Mouse (Mus musculus): ENCODE data around the gene Marc2. TPM values are rescaled to one million over a fixed set of nuclear protein-coding genes. Genes with fewer than 3 reads are reported as not detected.

Gene Marc2
- polyA plus RNA-seq, 1 experiment from 2014 or later: 137 TPM

DNA sequence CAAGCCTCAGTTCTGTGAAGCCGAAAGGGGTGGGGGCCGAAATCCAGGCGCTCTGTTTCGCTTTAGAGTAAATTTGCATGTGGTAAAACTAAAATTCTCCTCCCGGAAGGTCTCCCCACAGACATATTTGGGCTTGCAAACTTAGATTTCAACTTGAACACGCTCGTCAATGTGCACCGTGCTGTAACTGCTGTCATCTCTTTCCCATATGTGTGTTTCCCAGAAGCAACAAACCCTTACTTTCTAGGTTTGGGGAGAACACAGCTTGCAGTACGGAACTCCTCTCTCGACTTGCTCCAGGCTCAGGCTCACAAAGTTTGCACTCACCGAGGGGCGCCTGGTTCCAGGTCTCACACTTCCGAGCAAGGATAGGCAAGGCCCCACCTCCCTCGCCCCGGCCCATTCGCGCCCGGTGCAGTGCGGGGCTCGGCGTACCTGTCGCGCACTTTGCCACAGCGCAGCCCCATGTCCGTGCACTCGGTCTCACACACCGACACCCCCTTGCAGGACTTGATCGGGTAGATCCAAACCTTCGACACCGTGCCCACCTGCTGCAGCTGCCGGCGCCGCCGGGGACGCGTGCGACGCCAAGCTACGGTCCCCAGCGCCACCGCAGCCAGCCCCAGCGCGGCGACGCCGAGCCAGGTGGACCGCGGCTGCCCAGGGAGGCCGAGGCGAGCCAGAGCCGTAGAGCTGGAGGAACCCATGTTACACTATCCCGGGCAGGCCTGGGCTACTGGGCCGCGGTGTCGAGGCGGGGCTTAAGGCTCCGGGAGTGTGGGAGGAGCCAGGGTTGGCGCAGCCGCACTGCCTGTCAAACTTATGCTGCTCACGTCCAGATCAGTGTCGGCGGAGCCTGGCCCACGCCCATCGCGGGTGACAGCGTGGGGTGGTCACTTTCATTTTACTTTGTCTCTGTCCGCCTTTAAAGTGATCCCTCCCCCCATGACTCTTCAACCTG lies 860 bp downstream of the Marc2 start:
- under 1% methylated on average over 67 of the region's 67 CpGs for WGBS
- peaks cover 23% of the 10 kb centered on the region for H3K4me1 ChIP-seq (ENCODE audit: control insufficient read depth, insufficient read depth, low read length)
- no peaks in the 10 kb centered on the region for H3K27me3 ChIP-seq (ENCODE audit: control insufficient read depth, insufficient read depth, low read length)
- H3K9ac ChIP-seq (ENCODE audit: low read length): peak overlapping the region; percentile 95
- peak overlapping the region; percentile 84 for H3K4me3 ChIP-seq (ENCODE audit: low read length)
- peak overlapping the region; percentile 90 for H3K27ac ChIP-seq (ENCODE audit: low read length)
- ATAC-seq (replicated peaks; ENCODE audit: extremely low read depth, insufficient read depth, low FRiP score): peak; percentile 98
- no peaks in the 10 kb centered on the region for H3K9me3 ChIP-seq (replicated peaks; ENCODE audit: control insufficient read depth, low read length)
- peak overlapping the region; percentile 97 for H3K4me2 ChIP-seq (ENCODE audit: low read depth, low read length)
- H3K36me3 ChIP-seq (ENCODE audit: control insufficient read depth, insufficient read depth): peaks cover 7% of the 10 kb centered on the region; the same call in 1 of the 2 replicates

DNA sequence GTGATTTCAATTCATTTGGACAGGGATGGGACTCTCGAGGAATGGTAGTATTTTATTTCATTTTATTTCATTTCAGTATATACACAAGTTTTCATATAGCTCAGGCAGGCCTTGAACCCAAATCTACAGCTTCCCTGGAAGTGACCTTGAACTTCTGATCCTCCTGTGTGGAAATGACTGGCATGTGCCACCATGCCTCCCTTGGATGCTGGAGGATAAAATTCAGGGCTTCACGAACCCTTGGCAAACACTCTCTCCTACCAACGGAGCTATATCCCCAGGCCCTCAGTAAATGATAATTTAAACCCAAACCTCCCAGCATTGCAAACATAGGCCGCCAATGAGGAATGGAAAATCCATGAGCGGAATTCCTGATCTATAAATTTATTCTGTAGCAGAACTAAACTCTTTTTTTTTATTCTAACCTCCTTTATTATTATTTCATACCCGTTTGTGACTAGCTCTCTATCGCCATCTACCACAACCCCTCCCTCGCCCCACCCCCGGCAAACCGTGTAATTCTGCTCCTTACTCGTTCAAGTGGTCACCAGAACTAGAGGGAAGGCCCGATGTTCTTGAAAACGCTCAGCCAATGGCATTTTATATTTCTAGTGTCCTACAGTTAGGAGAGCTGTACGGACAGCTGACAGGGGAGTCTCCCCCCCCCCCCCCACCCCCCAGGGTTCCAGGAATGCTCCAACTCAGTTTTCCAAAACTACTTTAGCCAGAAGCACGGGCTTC lies 1.8 kb downstream of the Marc2 start:
- Histone ChIP-seq H3K4me1 (ENCODE audit: control insufficient read depth, insufficient read depth, low read length) (peaks cover 23% of the 10 kb centered on the region), H3K4me3 (ENCODE audit: low read length) (peak overlapping the region; percentile 84), H3K36me3 (ENCODE audit: control insufficient read depth, insufficient read depth) (peaks cover 13% of the 10 kb centered on the region; the same call in 1 of the 2 replicates), H3K4me2 (ENCODE audit: low read depth, low read length) (peak overlapping the region; percentile 97), H3K9ac (ENCODE audit: low read length) (peak overlapping the region; percentile 95), H3K9me3 (replicated peaks; ENCODE audit: control insufficient read depth, low read length) (no peaks in the 10 kb centered on the region), H3K27ac (ENCODE audit: low read length) (peak overlapping the region; percentile 90), H3K27me3 (ENCODE audit: control insufficient read depth, insufficient read depth, low read length) (no peaks in the 10 kb centered on the region)
- ATAC-seq (replicated peaks; ENCODE audit: extremely low read depth, insufficient read depth, low FRiP score): no peak
- WGBS: 20% methylated on average over 15 of the region's 15 CpGs

DNA sequence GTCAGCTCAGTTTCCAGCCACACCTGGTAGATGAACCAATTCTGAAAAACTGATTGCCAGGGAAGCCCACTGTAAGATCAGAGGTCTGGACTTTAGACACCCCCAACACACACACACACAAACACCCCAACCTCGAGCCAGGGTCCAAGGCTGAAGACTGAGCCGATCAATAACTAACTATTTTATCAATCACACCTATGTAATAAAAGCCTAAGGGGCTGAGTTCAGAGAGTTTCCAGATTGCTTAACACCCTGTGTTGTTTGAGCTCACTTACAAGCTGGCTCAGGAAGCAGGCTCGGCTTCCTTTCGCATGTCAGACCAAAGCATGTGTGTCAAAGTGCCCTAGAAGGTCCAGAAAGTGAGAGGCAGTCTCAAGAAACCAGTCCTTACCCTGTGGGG lies 8.6 kb downstream of the Marc2 start:
- 80% methylated on average over 4 of the region's 4 CpGs for WGBS

DNA sequence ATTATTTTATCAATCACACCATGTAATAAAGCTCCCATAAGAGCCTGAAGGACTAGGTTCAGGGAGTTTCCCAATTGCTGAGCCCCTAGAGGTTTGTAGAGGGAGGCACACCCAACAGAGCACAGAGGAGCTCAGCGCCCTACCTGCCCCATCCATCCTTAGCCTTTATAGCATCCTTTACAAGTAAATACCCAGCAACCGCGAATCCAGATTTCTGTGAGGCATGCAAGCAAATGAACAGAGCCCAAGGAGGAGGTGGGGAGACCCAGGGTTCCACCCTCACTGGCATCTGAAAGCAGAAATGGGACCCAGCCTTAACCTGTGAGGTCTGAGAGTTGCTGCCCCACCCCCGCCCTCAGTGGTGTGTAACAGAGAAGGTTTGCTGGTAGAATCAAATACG lies 9.9 kb downstream of the Marc2 start:
- Histone ChIP-seq H3K27me3 (ENCODE audit: control insufficient read depth, insufficient read depth, low read length) (no peaks in the 10 kb centered on the region), H3K4me2 (ENCODE audit: low read depth, low read length) (no peak overlapping the region), H3K4me3 (ENCODE audit: low read length) (no peak overlapping the region), H3K9me3 (replicated peaks; ENCODE audit: control insufficient read depth, low read length) (no peaks in the 10 kb centered on the region), H3K4me1 (ENCODE audit: control insufficient read depth, insufficient read depth, low read length) (no peaks in the 10 kb centered on the region), H3K9ac (ENCODE audit: low read length) (no peak overlapping the region), H3K27ac (ENCODE audit: low read length) (no peak overlapping the region), H3K36me3 (ENCODE audit: control insufficient read depth, insufficient read depth) (peaks cover 38% of the 10 kb centered on the region)
- no peak for ATAC-seq (replicated peaks; ENCODE audit: extremely low read depth, insufficient read depth, low FRiP score)
- 78% methylated on average over 5 of the region's 5 CpGs for WGBS

More for the DNA sequence above, 8.6 kb downstream of the Marc2 start:
- H3K4me2 ChIP-seq (ENCODE audit: low read depth, low read length): no peak overlapping the region
- no peak overlapping the region for H3K27ac ChIP-seq (ENCODE audit: low read length)
- no peaks in the 10 kb centered on the region for H3K27me3 ChIP-seq (ENCODE audit: control insufficient read depth, insufficient read depth, low read length)
- no peak for ATAC-seq (replicated peaks; ENCODE audit: extremely low read depth, insufficient read depth, low FRiP score)
- peaks cover 5% of the 10 kb centered on the region for H3K4me1 ChIP-seq (ENCODE audit: control insufficient read depth, insufficient read depth, low read length)
- H3K36me3 ChIP-seq (ENCODE audit: control insufficient read depth, insufficient read depth): peaks cover 27% of the 10 kb centered on the region
- no peaks in the 10 kb centered on the region for H3K9me3 ChIP-seq (replicated peaks; ENCODE audit: control insufficient read depth, low read length)
- H3K9ac ChIP-seq (ENCODE audit: low read length): no peak overlapping the region
- no peak overlapping the region for H3K4me3 ChIP-seq (ENCODE audit: low read length)

DNA sequence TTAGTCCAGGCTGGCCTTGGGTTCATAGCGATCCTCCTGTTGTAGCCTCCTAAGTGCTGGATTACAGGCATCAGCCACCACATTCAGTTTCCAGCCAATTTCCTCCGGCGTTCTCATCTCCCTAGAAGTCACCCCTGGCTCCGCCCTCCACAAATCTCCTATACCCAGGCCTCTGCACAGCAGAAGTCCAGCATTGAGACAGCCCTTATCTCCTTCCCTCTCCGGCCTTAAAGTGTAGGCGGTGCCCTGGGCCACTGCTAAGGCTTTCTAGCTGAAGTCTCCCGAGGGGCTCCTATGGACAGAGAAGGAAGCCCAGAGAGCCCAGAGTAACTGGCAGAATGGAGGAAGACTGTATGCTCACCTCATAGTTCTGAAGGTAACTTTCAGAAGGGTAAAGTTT lies 12.8 kb downstream of the Marc2 start:
- no peak overlapping the region for H3K4me3 ChIP-seq (ENCODE audit: low read length)
- no peak overlapping the region for H3K27ac ChIP-seq (ENCODE audit: low read length)
- H3K9me3 ChIP-seq (replicated peaks; ENCODE audit: control insufficient read depth, low read length): no peaks in the 10 kb centered on the region
- H3K27me3 ChIP-seq (ENCODE audit: control insufficient read depth, insufficient read depth, low read length): no peaks in the 10 kb centered on the region
- H3K36me3 ChIP-seq (ENCODE audit: control insufficient read depth, insufficient read depth): peaks cover 40% of the 10 kb centered on the region
- 78% methylated on average over 7 of the region's 7 CpGs for WGBS
- no peaks in the 10 kb centered on the region for H3K4me1 ChIP-seq (ENCODE audit: control insufficient read depth, insufficient read depth, low read length)
- H3K4me2 ChIP-seq (ENCODE audit: low read depth, low read length): no peak overlapping the region
- ATAC-seq (replicated peaks; ENCODE audit: extremely low read depth, insufficient read depth, low FRiP score): no peak
- no peak overlapping the region for H3K9ac ChIP-seq (ENCODE audit: low read length)

DNA sequence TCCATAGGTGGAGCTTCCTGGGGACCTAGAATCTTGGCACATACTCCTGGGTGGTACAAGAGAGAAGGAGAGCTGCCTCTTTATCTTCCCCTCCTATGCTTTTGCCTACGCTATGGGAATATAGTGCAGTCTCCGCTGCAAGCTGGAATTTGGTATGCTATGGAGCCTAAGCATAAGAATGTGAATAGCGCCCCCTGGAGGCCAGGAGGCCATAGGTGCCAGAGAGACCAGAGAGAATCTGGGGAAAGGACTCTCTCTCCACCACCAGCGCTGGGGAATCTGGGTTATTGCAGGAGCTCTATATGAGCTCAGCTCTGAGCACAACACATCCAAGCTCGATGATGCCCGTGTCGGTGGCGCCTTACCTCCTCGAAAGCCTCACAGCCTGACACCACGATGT lies 14.0 kb downstream of the Marc2 start:
- no peak overlapping the region for H3K27ac ChIP-seq (ENCODE audit: low read length)
- 79% methylated on average over 10 of the region's 10 CpGs for WGBS
- H3K4me1 ChIP-seq (ENCODE audit: control insufficient read depth, insufficient read depth, low read length): 0 out of 2 replicates have a peak, but pooled peaks cover 4% of the 10 kb centered on the region
- H3K9me3 ChIP-seq (replicated peaks; ENCODE audit: control insufficient read depth, low read length): no peaks in the 10 kb centered on the region
- H3K9ac ChIP-seq (ENCODE audit: low read length): no peak overlapping the region
- no peak overlapping the region for H3K4me3 ChIP-seq (ENCODE audit: low read length)
- no peak overlapping the region for H3K4me2 ChIP-seq (ENCODE audit: low read depth, low read length)
- ATAC-seq (replicated peaks; ENCODE audit: extremely low read depth, insufficient read depth, low FRiP score): no peak
- peaks cover 40% of the 10 kb centered on the region for H3K36me3 ChIP-seq (ENCODE audit: control insufficient read depth, insufficient read depth)
- H3K27me3 ChIP-seq (ENCODE audit: control insufficient read depth, insufficient read depth, low read length): no peaks in the 10 kb centered on the region

DNA sequence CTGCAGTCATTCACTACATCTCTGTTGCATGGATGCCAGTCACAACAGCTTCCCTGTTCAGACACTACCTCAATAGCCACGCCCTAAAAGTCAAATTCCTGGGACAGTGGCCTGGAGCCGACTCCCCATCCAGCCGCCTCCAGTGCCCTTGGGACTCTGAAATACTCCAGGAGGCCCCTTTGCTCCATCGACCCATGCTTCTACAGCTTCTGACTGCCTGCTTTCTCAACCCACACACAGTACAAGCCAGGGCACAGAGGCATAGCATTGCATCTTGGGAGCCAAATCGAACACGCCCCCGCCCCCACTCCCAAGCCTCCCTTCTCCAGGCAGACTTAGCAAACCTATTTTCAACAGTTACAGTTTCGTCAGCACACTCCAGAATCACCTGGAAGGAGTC lies 16.4 kb downstream of the Marc2 start:
- no peak for ATAC-seq (replicated peaks; ENCODE audit: extremely low read depth, insufficient read depth, low FRiP score)
- no peak overlapping the region for H3K4me2 ChIP-seq (ENCODE audit: low read depth, low read length)
- H3K36me3 ChIP-seq (ENCODE audit: control insufficient read depth, insufficient read depth): peaks cover 37% of the 10 kb centered on the region
- H3K9me3 ChIP-seq (replicated peaks; ENCODE audit: control insufficient read depth, low read length): no peaks in the 10 kb centered on the region
- WGBS: 82% methylated on average over 8 of the region's 8 CpGs
- peaks cover 5% of the 10 kb centered on the region for H3K4me1 ChIP-seq (ENCODE audit: control insufficient read depth, insufficient read depth, low read length)
- H3K4me3 ChIP-seq (ENCODE audit: low read length): no peak overlapping the region
- H3K27me3 ChIP-seq (ENCODE audit: control insufficient read depth, insufficient read depth, low read length): no peaks in the 10 kb centered on the region
- H3K9ac ChIP-seq (ENCODE audit: low read length): no peak overlapping the region
- H3K27ac ChIP-seq (ENCODE audit: low read length): no peak overlapping the region

DNA sequence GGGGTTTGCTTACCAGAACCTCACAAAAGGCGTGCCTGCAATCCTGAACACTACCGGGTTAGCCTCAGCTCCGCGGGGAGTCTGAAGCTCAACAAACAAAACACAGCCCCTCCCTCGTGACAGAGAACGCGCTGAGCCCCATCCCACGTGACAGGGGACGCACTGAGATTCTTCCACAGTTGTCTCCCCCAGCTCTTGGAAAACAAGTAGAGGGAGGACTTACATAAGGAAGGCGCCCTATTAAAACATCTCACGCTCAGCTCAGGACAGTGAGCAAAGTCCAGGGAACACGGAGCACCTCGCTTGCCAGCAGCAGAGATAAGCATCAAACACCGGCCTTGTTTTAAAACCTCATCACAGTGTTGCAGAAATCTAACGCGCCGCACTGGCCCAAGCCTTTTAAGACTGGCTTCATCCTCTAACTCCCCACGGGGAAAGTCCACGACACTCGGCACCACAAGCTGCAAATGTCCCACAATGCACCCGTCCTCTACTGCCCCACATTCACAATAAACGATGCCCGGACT lies 19.0 kb downstream of the Marc2 start:
- Histone ChIP-seq H3K27me3 (ENCODE audit: control insufficient read depth, insufficient read depth, low read length) (no peaks in the 10 kb centered on the region), H3K27ac (ENCODE audit: low read length) (no peak overlapping the region), H3K9me3 (replicated peaks; ENCODE audit: control insufficient read depth, low read length) (no peaks in the 10 kb centered on the region), H3K4me2 (ENCODE audit: low read depth, low read length) (peak overlapping the region; percentile 43), H3K4me3 (ENCODE audit: low read length) (peak overlapping the region; percentile 28), H3K4me1 (ENCODE audit: control insufficient read depth, insufficient read depth, low read length) (peaks cover 12% of the 10 kb centered on the region), H3K9ac (ENCODE audit: low read length) (peak overlapping the region; percentile 23), H3K36me3 (ENCODE audit: control insufficient read depth, insufficient read depth) (peaks cover 23% of the 10 kb centered on the region)
- no peak for ATAC-seq (replicated peaks; ENCODE audit: extremely low read depth, insufficient read depth, low FRiP score)
- WGBS: 32% methylated on average over 23 of the region's 23 CpGs

Data from heart, embryonic 16.5 days (tissue).